Mouse (Mus musculus) cerebellum, adult 9-11 months (tissue): ENCODE results near the gene C1s2.
"Not testable (repeated sequence)": the region's sequence is repeated elsewhere in the genome, so short reads cannot be mapped to it uniquely, and the experiment has no call there.

ENCODE experiments used
- DNase-seq: peaks from one replicate; pipeline ENCODE4 v3.0.0; 2022

C1s2 gene

DNA sequence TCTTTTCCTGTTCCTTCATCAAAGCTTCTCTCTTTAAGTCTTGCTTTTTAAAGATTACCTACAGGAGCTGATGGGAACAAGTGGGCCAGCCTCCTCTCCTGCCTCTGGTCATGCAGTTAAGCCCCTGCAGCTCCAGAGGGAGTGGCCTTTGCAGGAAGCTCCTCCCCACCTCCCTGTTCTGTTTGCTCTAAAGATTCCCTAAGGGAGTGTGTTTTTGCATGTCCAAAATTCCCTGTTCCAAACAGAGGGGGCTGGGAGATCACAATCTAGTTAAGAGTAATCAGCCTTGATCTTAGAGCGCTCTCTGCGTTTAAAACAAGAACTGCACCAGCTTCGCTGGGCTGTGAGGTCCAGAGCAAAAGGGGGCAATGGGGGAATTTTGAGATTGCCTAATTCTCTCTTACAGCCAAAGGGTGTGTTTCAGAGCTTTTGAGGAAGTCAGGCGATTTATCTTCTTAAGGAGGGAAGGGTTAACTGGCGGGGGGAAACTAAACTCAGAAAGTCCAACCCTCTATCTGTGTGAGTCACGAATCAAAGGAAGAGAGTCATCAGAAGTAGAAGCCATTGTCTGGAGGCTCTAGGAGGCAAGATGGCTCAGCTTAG is 1.1 kb upstream of the C1s2 start:
- not testable (repeated sequence) for DNase-seq

DNA sequence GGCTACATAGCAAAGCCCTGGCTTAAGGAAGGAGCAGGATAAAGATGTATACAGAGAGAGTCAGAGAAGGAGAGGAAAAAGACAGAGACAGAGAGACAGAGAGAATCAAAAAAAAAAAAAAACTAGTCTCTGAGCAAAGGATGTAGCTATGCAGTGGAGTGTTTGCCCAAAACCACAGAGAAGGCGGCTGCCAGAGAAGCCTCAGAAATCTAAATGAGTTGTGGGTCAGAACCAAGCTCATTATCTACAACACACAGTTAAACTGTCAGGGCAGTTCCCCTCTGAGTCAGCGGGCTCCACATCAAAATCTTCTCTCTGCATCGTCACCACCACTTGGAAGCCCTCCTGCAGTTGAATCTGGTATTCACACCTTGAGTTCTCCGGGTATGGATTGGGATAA is 5.1 kb downstream of the C1s2 start:
- DNase-seq, result no peak

DNA sequence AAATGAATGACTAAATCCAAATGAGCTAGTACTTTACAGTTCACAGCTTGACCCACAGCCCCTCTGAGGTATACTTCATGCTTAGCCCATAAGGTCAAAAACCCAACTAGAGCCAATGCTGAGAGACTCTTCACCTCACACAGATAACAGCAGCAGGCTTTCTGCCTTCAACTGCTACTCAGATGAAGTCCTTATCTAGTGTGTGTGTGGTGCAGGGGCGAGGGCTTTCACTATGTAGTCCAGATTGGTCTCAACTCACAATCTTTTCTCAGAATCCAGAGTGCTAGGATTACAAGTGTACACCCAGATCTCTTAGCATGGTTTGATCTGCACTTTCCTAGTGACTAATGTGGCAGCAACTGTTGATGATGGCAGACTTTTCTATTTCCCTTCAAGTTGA is 9.7 kb downstream of the C1s2 start:
- DNase-seq, result not testable (repeated sequence)

DNA sequence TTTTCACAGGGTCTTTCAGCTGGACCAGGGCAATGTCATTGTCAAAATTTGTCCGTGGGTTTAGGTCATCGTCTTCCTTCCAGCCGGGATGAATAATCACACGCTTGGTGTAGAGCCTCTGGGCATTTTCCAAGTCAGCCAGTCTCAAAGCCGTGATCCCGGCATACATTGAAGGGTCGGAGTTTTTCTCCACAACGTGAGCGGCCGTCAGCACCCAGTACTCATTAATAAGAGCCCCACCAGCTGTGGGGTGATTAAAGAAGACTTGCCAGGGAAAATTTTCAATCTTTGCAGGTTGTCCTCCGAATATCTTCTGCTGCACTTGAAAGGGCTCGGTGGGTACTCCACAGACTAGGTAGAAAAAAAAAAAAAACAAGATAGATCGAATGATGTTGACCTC is 10.3 kb downstream of the C1s2 start:
- no peak for DNase-seq

DNA sequence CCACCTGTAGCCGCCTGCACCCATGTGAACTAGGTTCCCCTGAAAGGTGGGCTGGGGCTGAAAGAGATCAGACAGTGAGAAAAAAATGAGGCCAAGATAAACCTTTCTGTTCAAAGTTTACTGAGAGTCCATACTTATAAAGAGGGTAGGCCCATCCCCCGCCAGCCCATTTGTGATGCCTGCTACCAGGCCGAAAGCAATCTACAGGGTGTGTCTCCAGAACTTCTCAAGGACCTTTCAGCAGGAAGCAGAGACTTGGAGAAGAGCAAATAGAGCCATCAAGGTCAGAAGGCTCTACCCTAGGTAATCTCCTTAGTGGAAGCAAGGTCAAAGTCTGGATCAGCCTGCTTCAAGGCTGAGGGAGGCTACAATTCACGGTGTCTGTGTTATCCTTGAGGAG is 33.9 kb downstream of the C1s2 start:
- no peak for DNase-seq

DNA sequence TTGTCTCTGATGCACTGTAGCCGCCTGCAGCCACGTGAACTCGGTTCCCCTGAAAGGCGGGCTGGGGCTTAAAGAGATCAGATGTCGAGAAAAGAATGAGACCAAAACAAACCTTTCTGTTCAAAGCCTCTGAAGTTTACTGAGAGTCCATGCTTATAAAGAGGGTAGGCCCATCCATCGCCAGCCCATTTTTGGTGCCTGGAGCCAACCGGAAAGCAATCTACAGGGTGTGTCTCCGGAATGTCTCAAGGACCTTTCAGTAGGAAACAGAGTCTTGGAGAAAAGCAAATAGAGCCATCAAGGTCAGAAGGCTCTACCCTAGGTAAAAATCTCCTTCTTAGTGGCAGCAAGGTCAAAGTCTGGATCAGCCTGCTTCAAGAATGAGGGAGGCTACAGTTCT is 42.8 kb downstream of the C1s2 start:
- DNase-seq, result no peak

DNA sequence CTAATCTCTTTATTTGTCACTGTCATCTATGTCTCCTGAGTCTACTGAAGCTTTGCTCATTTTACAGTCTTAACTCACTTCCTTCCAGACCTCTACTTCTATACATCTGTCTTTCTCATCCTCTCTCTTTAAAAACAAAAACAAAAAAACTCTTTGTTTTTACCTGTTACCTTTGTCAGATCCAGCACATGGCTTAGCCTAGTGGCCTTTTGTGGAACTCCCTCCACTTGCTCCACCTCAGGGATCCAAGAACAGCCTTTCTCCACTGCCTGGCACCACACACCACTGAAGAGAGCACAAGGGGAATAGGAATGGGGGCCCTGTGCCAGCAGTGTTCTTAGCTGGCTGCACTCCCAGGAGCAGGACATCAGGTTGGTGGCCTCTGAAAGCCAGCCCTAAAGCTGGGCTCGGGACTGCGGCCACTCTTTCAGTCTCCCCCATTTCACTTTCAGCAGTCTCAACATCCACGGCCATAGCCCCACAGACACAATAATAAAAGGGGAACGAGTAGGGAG is 43.6 kb downstream of the C1s2 start:
- peak; percentile 8 for DNase-seq

DNA sequence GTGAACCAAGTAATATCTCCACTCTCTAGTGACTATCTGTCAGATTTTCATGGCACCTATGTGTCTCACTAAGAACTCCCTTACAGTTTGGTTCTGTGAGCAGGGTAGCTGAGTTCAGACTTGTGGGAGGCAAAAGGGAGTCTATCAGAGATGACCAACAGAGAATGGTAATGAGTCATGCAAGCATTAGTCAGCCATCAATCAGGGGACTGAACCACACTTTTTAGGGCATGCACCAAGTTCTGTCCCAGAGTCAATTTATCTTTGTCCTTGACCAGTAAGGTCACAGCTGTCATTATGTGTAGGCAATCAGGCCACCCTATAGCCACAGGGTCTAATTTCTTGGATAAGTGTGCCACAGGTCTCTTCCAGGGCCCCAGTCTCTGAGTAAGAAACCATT is 47.1 kb downstream of the C1s2 start:
- no peak for DNase-seq

DNA sequence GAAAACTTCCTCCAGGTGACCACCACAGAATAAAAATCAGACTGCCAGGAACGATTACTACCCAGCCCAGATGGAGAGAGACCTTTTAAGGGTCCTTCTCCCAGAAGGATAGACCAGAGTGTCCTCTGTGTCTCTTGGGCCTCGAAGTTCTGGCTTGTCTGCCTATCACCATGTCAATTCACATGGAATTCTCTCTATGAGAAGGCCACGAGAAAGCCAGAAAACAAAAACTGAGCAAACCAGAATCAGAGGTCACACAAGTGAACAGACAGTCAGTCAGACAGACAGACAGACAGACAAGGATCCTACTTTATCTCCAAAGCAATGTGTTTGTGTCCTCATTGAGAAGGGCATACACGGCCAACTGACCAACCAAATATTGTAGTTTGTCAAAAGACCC is 49.6 kb downstream of the C1s2 start:
- no peak for DNase-seq

DNA sequence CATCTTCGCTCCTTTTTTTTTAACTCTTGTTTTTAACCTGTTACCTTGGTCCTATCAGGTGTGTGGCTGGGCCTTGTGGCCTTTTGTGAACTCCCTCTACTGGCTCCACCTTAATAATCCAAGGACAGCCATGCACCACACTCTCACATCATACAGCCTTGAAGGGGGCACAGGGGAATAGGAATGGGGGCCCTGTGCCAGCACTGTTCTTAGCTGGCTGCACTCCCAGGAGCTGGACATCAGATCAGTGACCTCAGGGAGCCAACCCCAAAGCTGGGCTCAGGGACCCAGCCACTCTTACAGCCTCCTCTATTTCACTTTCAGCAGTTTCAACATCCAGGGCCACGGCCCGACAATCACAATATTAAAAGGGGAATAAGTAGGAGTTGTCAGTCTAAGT is 50.1 kb downstream of the C1s2 start:
- DNase-seq, result no peak

DNA sequence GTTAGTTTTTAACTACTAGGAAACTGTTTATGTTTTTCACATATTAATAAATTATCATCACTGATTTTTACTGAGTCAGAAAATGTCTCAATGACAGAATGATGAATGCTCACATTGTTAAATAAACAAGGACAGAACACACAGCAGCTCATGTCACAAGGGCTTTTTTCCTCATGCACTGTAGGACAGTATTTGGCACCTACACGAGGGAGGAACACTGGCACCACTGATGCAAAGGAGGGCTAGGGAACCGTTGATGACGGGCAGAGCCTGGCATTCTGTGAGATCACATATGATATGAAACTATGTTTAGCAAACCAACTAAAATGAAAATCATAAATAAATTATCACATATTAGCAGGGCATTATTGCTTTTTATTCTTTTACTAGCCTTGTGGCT is 51.0 kb downstream of the C1s2 start:
- no peak for DNase-seq

DNA sequence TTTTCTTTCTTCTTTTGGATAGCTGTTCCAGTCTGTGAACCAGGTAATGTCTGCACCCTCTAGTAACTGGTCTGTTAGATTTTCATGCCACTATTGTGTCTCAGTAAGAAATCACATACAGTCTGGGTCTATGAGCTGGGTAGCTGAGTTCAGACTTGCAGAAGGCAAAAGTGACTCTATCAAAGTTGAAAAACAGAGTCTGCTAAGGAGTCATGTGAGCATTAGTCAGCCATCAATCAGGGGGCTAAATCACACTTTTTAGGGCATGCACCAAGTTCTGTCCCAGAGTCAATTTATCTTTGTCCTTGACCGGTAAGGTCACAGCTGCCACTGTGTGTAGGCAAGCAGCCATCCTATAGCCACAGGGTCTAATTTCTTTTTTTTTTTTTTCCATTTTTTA is 53.7 kb downstream of the C1s2 start:
- DNase-seq, result no peak

DNA sequence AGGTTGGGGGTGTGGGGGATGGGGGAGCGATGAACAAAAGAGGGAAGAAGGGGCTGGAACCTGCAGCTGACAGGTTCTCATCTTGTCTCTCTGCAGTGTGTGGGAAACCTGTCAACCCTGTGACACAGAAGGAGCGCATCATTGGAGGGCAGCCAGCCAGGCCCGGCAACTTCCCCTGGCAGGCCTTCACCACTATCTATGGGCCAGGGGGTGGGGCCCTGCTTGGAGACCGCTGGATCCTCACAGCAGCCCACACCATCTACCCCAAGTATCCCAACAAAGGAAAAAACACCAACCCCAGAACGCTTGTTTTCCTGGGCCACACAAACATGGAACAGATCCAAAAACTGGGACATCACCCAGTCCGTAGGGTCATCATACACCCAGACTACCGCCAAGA is 55.7 kb downstream of the C1s2 start:
- not testable (repeated sequence) for DNase-seq

DNA sequence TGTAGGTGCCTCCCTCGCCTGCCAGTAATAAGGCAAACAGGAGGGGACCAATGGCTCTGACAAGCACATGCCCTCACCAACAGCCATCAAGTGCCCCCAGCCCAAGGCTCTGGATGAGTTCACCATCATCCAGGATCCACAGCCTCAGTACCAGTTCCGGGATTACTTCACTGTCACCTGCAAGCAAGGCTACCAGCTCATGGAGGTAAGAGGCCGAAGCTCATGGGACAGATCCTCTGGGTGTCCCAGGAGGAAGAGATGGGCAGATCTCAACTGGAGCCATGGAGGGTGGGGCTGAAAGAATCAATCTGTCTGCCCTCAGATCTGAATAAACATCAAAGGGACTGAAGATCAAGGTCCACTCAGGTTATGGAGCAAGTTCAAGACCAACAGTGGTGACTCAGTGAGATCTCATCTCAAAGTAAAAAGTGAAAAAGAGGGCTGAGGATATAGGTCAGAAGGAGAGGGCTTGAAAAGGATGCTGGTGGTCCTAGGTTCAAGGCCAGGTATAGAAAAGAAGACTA is 60.7 kb downstream of the C1s2 start:
- DNase-seq, result not testable (repeated sequence)
